Mouse (Mus musculus): Measurements from ENCODE around the gene Acsl1. TPM values are rescaled to one million over a fixed set of nuclear protein-coding genes. Genes with fewer than 3 reads are reported as not detected.
A peak's percentile ranks its signal among the peaks of the same experiment; 100 is the strongest.

Gene Acsl1
- polyA plus RNA-seq, 1 experiment from 2014 or later: 16.1 TPM

DNA sequence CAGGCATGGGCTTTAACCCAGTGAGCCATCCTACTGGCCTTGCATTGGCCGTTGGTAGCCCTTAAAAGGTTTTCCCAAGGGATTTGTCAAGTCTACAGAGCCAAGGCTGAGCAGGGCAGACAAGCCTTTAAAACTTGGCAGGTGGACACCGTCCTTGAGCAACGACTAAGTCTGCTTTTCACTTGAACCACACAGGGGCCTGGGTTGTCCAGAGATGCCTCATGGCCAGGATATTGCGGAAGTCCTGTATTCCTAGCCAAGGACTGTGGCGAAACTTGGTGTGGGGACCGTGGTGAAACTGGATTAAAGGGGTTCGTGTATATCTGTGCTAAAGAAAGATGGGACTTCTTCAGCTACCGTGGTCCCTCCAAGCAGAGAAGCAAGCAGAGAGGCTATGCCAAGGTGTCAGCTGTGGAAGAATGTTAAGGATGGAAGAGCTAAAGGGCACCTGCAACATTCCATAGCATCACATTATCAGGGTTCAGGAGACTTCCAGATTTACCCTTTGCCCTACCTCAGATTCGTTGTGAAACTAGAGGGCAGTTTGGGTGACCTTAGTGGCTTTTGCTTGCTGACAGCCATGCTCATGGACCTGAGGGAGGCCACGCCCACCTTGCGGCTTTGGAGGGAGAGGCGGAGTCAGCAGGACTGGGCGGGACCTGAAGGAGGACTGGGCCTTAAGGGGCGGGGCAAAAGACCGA is 596 bp upstream of the Acsl1 start:
- whole genome bisulfite sequencing: 38% methylated on average over 15 of the region's 15 CpGs
- peak overlapping the region; percentile 92; the same call in 1 of the 2 replicates for H3K4me2 ChIP-seq (replicated peaks; ENCODE audit: low read depth, low read length)
- H3K27me3 ChIP-seq (ENCODE audit: control insufficient read depth, insufficient read depth, low read length): no peaks in the 10 kb centered on the region
- no peak overlapping the region for H3K27ac ChIP-seq (ENCODE audit: low read depth, low read length)
- H3K36me3 ChIP-seq (ENCODE audit: control insufficient read depth, insufficient read depth, low read length): no peaks in the 10 kb centered on the region
- no peak; the same call in none of the 2 replicates for ATAC-seq (ENCODE audit: low FRiP score, low TSS enrichment)
- no peak overlapping the region for H3K9ac ChIP-seq (ENCODE audit: low read depth, low read length)
- no peaks in the 10 kb centered on the region for H3K4me1 ChIP-seq (ENCODE audit: control insufficient read depth, insufficient read depth, low read length)
- no peaks in the 10 kb centered on the region for H3K9me3 ChIP-seq (ENCODE audit: control insufficient read depth, low read length)
- peak overlapping the region; percentile 84 for H3K4me3 ChIP-seq (ENCODE audit: low read length)

DNA sequence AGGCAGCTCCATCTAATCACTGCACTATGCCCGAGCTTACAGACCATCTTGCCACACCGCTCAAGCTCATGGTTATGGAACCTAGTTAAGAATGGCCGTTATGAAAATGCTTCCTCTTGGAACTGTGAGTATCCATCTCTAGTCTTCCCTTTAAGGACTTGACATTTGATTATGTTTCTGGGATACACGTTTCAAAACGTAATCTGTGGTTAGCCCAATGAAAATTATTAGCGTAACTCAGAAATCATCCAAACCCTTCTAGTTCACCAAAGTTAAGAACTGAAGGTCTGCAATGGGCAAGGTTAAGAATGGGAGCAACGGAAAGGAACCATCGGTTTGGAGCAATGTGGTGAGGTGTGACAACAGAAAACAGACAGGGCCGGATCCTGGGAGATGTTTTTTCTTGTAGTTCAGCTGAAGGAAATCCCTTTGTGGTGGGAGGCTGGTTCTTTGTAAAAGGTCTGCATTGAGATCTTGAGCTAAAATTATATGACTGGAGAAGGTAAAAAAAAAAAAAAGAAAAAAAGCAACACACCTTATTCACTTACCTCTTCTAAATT is 1.2 kb downstream of the Acsl1 start:
- no peak overlapping the region for H3K27ac ChIP-seq (ENCODE audit: low read depth, low read length)
- H3K4me3 ChIP-seq (ENCODE audit: low read length): peak overlapping the region; percentile 84
- no peaks in the 10 kb centered on the region for H3K4me1 ChIP-seq (ENCODE audit: control insufficient read depth, insufficient read depth, low read length)
- H3K27me3 ChIP-seq (ENCODE audit: control insufficient read depth, insufficient read depth, low read length): no peaks in the 10 kb centered on the region
- no peaks in the 10 kb centered on the region for H3K9me3 ChIP-seq (ENCODE audit: control insufficient read depth, low read length)
- no peaks in the 10 kb centered on the region for H3K36me3 ChIP-seq (ENCODE audit: control insufficient read depth, insufficient read depth, low read length)
- H3K4me2 ChIP-seq (replicated peaks; ENCODE audit: low read depth, low read length): peak overlapping the region; percentile 92
- peak overlapping the region; percentile 84; the same call in 1 of the 2 replicates for H3K9ac ChIP-seq (ENCODE audit: low read depth, low read length)
- ATAC-seq (ENCODE audit: low FRiP score, low TSS enrichment): no peak
- 37% methylated on average over 9 of the region's 9 CpGs for WGBS

DNA sequence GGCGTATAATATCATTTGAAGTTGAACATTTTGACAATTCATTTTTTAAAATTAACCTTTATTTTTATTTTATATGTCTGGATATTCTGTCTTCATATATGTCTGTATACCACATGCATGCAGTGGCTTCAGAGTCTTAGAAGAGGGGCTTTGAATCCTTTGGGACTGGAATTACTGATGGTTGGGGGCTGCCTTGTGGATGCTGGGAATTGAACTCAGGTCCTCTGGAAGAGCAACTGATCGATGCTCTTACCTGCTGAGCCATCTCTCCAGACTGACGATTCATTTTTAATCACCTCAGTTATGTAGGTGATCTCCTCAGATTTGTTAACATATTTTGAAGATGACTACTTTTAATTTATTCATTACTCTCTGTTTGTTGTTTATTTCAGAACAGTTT is 3.3 kb downstream of the Acsl1 start:
- ATAC-seq (ENCODE audit: low FRiP score, low TSS enrichment): no peak
- Histone ChIP-seq H3K27me3 (ENCODE audit: control insufficient read depth, insufficient read depth, low read length) (no peaks in the 10 kb centered on the region), H3K4me1 (ENCODE audit: control insufficient read depth, insufficient read depth, low read length) (no peaks in the 10 kb centered on the region), H3K36me3 (ENCODE audit: control insufficient read depth, insufficient read depth, low read length) (no peaks in the 10 kb centered on the region), H3K4me2 (replicated peaks; ENCODE audit: low read depth, low read length) (no peak overlapping the region), H3K9ac (ENCODE audit: low read depth, low read length) (no peak overlapping the region), H3K27ac (ENCODE audit: low read depth, low read length) (no peak overlapping the region), H3K4me3 (ENCODE audit: low read length) (no peak overlapping the region), H3K9me3 (ENCODE audit: control insufficient read depth, low read length) (no peaks in the 10 kb centered on the region)
- WGBS: 94% methylated on average over 3 of the region's 3 CpGs

DNA sequence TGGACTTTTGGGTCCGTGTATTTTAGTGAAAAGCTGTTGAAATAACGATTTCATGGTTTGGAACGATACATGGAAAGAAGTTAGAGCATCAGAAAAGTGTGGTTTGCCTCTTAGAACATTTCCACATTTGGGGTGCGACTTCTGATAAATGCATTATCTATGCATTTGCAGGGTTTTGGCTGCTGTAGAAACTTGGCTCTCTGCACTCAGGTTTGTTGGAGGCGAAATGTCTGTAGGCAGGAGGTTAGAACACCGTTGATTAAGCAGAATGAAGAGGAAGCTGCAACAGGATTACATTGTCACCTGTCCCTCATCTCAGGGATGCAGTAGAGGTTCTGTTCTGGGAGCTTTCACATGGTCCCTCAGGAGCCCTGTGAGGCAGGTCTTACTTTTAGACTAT is 3.8 kb downstream of the Acsl1 start:
- 91% methylated on average over 6 of the region's 6 CpGs for WGBS

DNA sequence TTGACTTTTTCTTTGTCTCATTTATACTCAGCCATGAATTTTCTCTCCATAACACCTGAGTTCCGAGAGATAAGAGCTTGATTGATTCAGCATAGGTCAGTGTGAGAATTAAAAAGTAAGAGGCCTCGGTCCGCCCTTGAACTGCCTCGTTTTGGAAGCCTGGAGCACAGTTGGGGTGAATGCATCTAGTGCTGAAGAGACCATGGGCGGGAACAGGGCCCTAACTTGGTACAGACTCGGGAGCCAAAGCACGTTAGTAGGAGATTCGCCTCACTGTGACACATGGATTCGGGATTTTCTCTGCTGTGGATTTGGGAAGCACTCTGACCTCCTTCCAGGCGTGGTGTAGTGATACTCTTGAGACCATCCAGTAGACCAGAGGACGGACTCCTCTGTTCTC is 4.6 kb downstream of the Acsl1 start:
- ATAC-seq (ENCODE audit: low FRiP score, low TSS enrichment): no peak
- Histone ChIP-seq H3K27ac (ENCODE audit: low read depth, low read length) (no peak overlapping the region), H3K36me3 (ENCODE audit: control insufficient read depth, insufficient read depth, low read length) (no peaks in the 10 kb centered on the region), H3K27me3 (ENCODE audit: control insufficient read depth, insufficient read depth, low read length) (no peaks in the 10 kb centered on the region), H3K4me1 (ENCODE audit: control insufficient read depth, insufficient read depth, low read length) (0 out of 2 replicates have a peak, but pooled peaks cover 6% of the 10 kb centered on the region), H3K9ac (ENCODE audit: low read depth, low read length) (no peak overlapping the region), H3K9me3 (ENCODE audit: control insufficient read depth, low read length) (no peaks in the 10 kb centered on the region), H3K4me3 (ENCODE audit: low read length) (no peak overlapping the region), H3K4me2 (replicated peaks; ENCODE audit: low read depth, low read length) (no peak overlapping the region)
- 88% methylated on average over 11 of the region's 11 CpGs for WGBS

More for the DNA sequence above, 3.8 kb downstream of the Acsl1 start:
- no peaks in the 10 kb centered on the region for H3K27me3 ChIP-seq (ENCODE audit: control insufficient read depth, insufficient read depth, low read length)
- no peak overlapping the region for H3K4me2 ChIP-seq (replicated peaks; ENCODE audit: low read depth, low read length)
- no peak overlapping the region for H3K9ac ChIP-seq (ENCODE audit: low read depth, low read length)
- H3K36me3 ChIP-seq (ENCODE audit: control insufficient read depth, insufficient read depth, low read length): no peaks in the 10 kb centered on the region
- no peak for ATAC-seq (ENCODE audit: low FRiP score, low TSS enrichment)
- no peak overlapping the region for H3K4me3 ChIP-seq (ENCODE audit: low read length)
- no peaks in the 10 kb centered on the region for H3K4me1 ChIP-seq (ENCODE audit: control insufficient read depth, insufficient read depth, low read length)
- H3K9me3 ChIP-seq (ENCODE audit: control insufficient read depth, low read length): no peaks in the 10 kb centered on the region
- no peak overlapping the region for H3K27ac ChIP-seq (ENCODE audit: low read depth, low read length)

DNA sequence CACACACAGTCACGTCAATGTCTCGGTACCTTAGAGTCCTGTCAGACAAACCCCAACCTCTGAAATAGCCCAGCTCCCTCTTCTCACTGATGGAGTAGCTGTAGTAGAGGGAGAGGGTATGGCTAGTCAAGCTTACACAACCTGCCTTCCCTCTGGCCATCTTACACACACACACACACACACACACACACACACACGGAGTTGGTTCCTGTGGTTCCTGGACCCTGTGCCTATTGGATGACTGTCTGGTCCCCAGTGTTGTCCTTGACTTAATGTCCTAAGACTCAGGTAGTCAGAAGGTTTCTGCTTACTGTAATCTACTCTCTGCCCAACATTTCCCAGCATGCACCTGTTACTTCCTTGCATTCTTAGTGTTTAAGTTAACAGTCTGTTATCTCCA is 5.1 kb downstream of the Acsl1 start:
- H3K9ac ChIP-seq (ENCODE audit: low read depth, low read length): no peak overlapping the region
- H3K36me3 ChIP-seq (ENCODE audit: control insufficient read depth, insufficient read depth, low read length): no peaks in the 10 kb centered on the region
- 0 out of 2 replicates have a peak, but pooled peaks cover 8% of the 10 kb centered on the region for H3K4me1 ChIP-seq (ENCODE audit: control insufficient read depth, insufficient read depth, low read length)
- no peaks in the 10 kb centered on the region for H3K27me3 ChIP-seq (ENCODE audit: control insufficient read depth, insufficient read depth, low read length)
- 95% methylated on average over 3 of the region's 3 CpGs for WGBS
- no peaks in the 10 kb centered on the region for H3K9me3 ChIP-seq (ENCODE audit: control insufficient read depth, low read length)
- no peak overlapping the region for H3K4me3 ChIP-seq (ENCODE audit: low read length)
- ATAC-seq (ENCODE audit: low FRiP score, low TSS enrichment): no peak
- no peak overlapping the region for H3K27ac ChIP-seq (ENCODE audit: low read depth, low read length)
- H3K4me2 ChIP-seq (replicated peaks; ENCODE audit: low read depth, low read length): no peak overlapping the region

DNA sequence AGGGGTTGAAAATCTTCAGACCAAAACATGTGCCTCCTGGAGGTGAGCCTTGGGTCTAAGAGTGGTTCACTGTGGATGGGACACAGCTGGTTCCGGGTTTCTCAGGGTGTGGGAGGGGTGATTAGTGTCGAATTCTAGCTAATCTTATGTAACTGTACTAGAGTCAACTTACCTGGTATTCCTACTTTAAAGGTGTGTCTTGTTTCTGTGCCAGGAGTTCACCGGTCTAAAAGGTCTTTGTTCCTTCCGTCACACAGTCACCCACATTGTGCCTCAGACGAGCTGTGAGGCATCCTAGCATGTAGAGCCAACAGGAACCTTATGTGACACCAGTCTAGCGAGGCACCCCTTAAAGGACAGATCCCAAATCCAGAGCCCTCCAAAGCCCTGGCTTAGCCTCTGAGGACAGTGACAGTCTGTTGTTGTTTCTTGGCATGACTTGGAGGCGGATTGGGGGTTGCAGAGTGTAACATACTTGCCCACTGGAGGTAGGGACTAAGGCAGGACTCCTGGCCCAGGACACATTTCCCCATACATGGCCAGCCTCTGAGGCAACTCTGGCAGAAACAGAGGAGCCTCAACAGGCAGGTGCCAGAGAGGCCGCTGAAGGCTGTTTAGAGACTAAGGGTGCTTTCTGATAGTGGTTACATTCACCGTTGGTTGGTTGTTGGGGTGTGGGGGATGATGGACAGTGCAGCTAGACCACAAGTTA is 7.1 kb downstream of the Acsl1 start:
- H3K4me2 ChIP-seq (replicated peaks; ENCODE audit: low read depth, low read length): no peak overlapping the region
- no peaks in the 10 kb centered on the region for H3K9me3 ChIP-seq (ENCODE audit: control insufficient read depth, low read length)
- WGBS: 81% methylated on average over 9 of the region's 9 CpGs
- H3K27me3 ChIP-seq (ENCODE audit: control insufficient read depth, insufficient read depth, low read length): no peaks in the 10 kb centered on the region
- H3K9ac ChIP-seq (ENCODE audit: low read depth, low read length): no peak overlapping the region
- no peak overlapping the region for H3K4me3 ChIP-seq (ENCODE audit: low read length)
- no peak for ATAC-seq (ENCODE audit: low FRiP score, low TSS enrichment)
- H3K27ac ChIP-seq (ENCODE audit: low read depth, low read length): no peak overlapping the region
- 0 out of 2 replicates have a peak, but pooled peaks cover 8% of the 10 kb centered on the region for H3K4me1 ChIP-seq (ENCODE audit: control insufficient read depth, insufficient read depth, low read length)
- H3K36me3 ChIP-seq (ENCODE audit: control insufficient read depth, insufficient read depth, low read length): no peaks in the 10 kb centered on the region

DNA sequence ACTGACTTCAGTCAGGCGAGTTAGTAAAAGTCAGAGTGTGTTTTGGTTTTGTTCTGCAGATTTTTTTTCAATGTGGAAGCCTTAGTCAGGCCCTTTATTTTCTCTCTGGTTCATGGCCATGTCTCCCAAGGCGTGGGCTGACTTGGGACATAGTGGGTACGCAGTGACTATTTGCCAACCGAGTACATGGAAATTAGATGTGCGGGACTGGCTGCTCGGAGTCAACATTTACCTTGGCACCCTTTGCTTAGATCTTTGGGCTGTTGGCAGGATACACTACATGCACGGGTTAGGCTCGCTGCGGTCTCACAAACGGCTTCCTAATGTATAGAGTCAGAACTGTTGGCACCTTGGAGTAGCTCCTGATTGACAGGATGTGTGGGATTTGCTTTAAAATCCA is 7.9 kb downstream of the Acsl1 start:
- no peak for ATAC-seq (ENCODE audit: low FRiP score, low TSS enrichment)
- Histone ChIP-seq H3K9ac (ENCODE audit: low read depth, low read length) (no peak overlapping the region), H3K4me2 (replicated peaks; ENCODE audit: low read depth, low read length) (no peak overlapping the region), H3K4me1 (ENCODE audit: control insufficient read depth, insufficient read depth, low read length) (0 out of 2 replicates have a peak, but pooled peaks cover 8% of the 10 kb centered on the region), H3K4me3 (ENCODE audit: low read length) (no peak overlapping the region), H3K27ac (ENCODE audit: low read depth, low read length) (no peak overlapping the region), H3K36me3 (ENCODE audit: control insufficient read depth, insufficient read depth, low read length) (no peaks in the 10 kb centered on the region), H3K9me3 (ENCODE audit: control insufficient read depth, low read length) (no peaks in the 10 kb centered on the region), H3K27me3 (ENCODE audit: control insufficient read depth, insufficient read depth, low read length) (no peaks in the 10 kb centered on the region)
- 90% methylated on average over 10 of the region's 10 CpGs for WGBS
